Mouse (Mus musculus) midbrain, embryonic 14.5 days (tissue): ENCODE results near the gene Fam229b. TPM values are rescaled to one million over a fixed set of nuclear protein-coding genes. Genes with fewer than 3 reads are reported as not detected.

ENCODE experiments used
- ATAC-seq: fragments of 200-750 bp; cut with Nextera tagmentation; 2 replicates; pipeline ENCODE4 v1.8.0; 2017; ENCODE audit warnings: moderate number of reproducible peaks, moderate library complexity; ENCODE audit not compliant: low FRiP score, low TSS enrichment
- DNase-seq: peaks from one replicate; pipeline ENCODE4 v3.0.0-alpha.2; 2015
- H3K27ac ChIP-seq: fragments of 300-500 bp; sonication (generic); replicated peaks from 2 replicates; pipeline ENCODE4 v1.5.1; 2014; ENCODE audit warnings: mild to moderate bottlenecking, low read depth, low read length, moderate library complexity
- H3K27me3 ChIP-seq: fragments of 300-500 bp; sonication (generic); 2 replicates; pipeline ENCODE4 v1.6.1; 2014; ENCODE audit warnings: low read length, control low read depth, mixed read lengths; ENCODE audit not compliant: control insufficient read depth, insufficient read depth
- H3K36me3 ChIP-seq: fragments of 300-500 bp; sonication (generic); 2 replicates; pipeline ENCODE4 v1.6.1; 2014; ENCODE audit warnings: low read length, control low read depth; ENCODE audit not compliant: control insufficient read depth, insufficient read depth
- H3K4me1 ChIP-seq: fragments of 300-500 bp; sonication (generic); 2 replicates; pipeline ENCODE4 v1.6.1; 2014; ENCODE audit warnings: mild to moderate bottlenecking, antibody characterized with exemption, low read length, control low read depth; ENCODE audit not compliant: control insufficient read depth, insufficient read depth
- H3K4me2 ChIP-seq: fragments of 300-500 bp; sonication (generic); 2 replicates; pipeline ENCODE4 v1.6.1; 2014; ENCODE audit warnings: mild to moderate bottlenecking, low read length, moderate library complexity
- H3K4me3 ChIP-seq: fragments of 300-500 bp; sonication (generic); replicated peaks from 2 replicates; pipeline ENCODE4 v1.5.1; 2014; ENCODE audit warnings: low read depth, low read length
- H3K9ac ChIP-seq: fragments of 300-500 bp; sonication (generic); replicated peaks from 2 replicates; pipeline ENCODE4 v1.6.1; 2014; ENCODE audit warnings: mild to moderate bottlenecking, low read length, moderate library complexity
- H3K9me3 ChIP-seq: fragments of 300-500 bp; sonication (generic); 2 replicates; pipeline ENCODE4 v1.6.1; 2016; ENCODE audit warnings: low read length, control low read depth, mixed read lengths; ENCODE audit not compliant: control insufficient read depth
- WGBS: fragments of 180-500 bp; shearing (Covaris S2); extraction: QIAGEN DNeasy Blood & Tissue Kit; methylation state at CpG from one replicate; pipeline ENCODE4 v1.1.7; 2014; 5-methylcytosine and 5-hydroxymethylcytosine counted together
- polyA plus RNA-seq: library from polyadenylated mRNA; unstranded; fragments of >200 nt; fragmentation: Nextera tagmentation; extraction: Ambion mirVana; gene quantifications from 2 replicates; pipeline ENCODE4 v1.2.1, GENCODE M21; 2014

Gene Fam229b
- polyA plus RNA-seq, 1 experiment from 2014 or later, result 33.9 TPM

- no peak for DNase-seq
- Histone ChIP-seq H3K4me2 (no peak overlapping the region), H3K27me3 (no peaks in the 10 kb centered on the region), H3K9me3 (no peaks in the 10 kb centered on the region), H3K4me1 (no peaks in the 10 kb centered on the region), H3K9ac (no peak overlapping the region), H3K36me3 (peaks cover 66% of the 10 kb centered on the region), H3K27ac (no peak overlapping the region), H3K4me3 (no peak overlapping the region)
- WGBS, result 84% methylated on average over 12 of the region's 12 CpGs
- ATAC-seq, result no peak
These were observed 8.5 kb upstream of the Fam229b start for GRCm38 (mm10) chr10:39142216-39142615.

- H3K27ac ChIP-seq, result no peak overlapping the region
- no peaks in the 10 kb centered on the region for H3K4me1 ChIP-seq
- DNase-seq, result no peak
- no peak for ATAC-seq
- H3K4me3 ChIP-seq, result no peak overlapping the region
- WGBS, result 95% methylated on average over 2 of the region's 2 CpGs
- no peaks in the 10 kb centered on the region for H3K27me3 ChIP-seq
- no peak overlapping the region for H3K9ac ChIP-seq
- H3K4me2 ChIP-seq, result no peak overlapping the region
- H3K9me3 ChIP-seq, result no peaks in the 10 kb centered on the region
- H3K36me3 ChIP-seq, result peaks cover 65% of the 10 kb centered on the region
These were observed 7.7 kb upstream of the Fam229b start for GRCm38 (mm10) chr10:39141401-39141800.

- no peak for ATAC-seq
- DNase-seq, result no peak
- H3K9me3 ChIP-seq, result no peaks in the 10 kb centered on the region
- no peaks in the 10 kb centered on the region for H3K27me3 ChIP-seq
- H3K9ac ChIP-seq, result no peak overlapping the region
- H3K4me2 ChIP-seq, result no peak overlapping the region
- H3K36me3 ChIP-seq, result peaks cover 63% of the 10 kb centered on the region
- no peak overlapping the region for H3K27ac ChIP-seq
- no peaks in the 10 kb centered on the region for H3K4me1 ChIP-seq
- WGBS, result 85% methylated on average over 14 of the region's 14 CpGs
- H3K4me3 ChIP-seq, result no peak overlapping the region
These were observed 7.1 kb upstream of the Fam229b start for GRCm38 (mm10) chr10:39140843-39141242.

- Histone ChIP-seq H3K4me2 (no peak overlapping the region), H3K36me3 (peaks cover 49% of the 10 kb centered on the region), H3K27ac (no peak overlapping the region), H3K4me1 (no peaks in the 10 kb centered on the region; the same call in 1 of the 2 replicates), H3K27me3 (no peaks in the 10 kb centered on the region), H3K9me3 (no peaks in the 10 kb centered on the region), H3K4me3 (no peak overlapping the region), H3K9ac (no peak overlapping the region)
- no peak for DNase-seq
- ATAC-seq, result no peak
- 86% methylated on average over 6 of the region's 6 CpGs for WGBS
These were observed 5.0 kb upstream of the Fam229b start for GRCm38 (mm10) chr10:39138761-39139160.

GRCm38 (mm10) chr10:39137766-39138165 lies 4.1 kb upstream of the Fam229b start:
- H3K27me3 ChIP-seq, result no peaks in the 10 kb centered on the region
- no peak for ATAC-seq
- no peaks in the 10 kb centered on the region for H3K9me3 ChIP-seq
- no peak overlapping the region for H3K9ac ChIP-seq
- no peak overlapping the region for H3K4me2 ChIP-seq
- H3K4me1 ChIP-seq, result no peaks in the 10 kb centered on the region; the same call in 1 of the 2 replicates
- H3K4me3 ChIP-seq, result no peak overlapping the region
- no peak overlapping the region for H3K27ac ChIP-seq
- no peak for DNase-seq
- 91% methylated on average over 3 of the region's 3 CpGs for WGBS
- peaks cover 40% of the 10 kb centered on the region for H3K36me3 ChIP-seq

- H3K27ac ChIP-seq, result no peak overlapping the region
- DNase-seq, result peak; percentile 52
- H3K9ac ChIP-seq, result no peak overlapping the region
- no peaks in the 10 kb centered on the region for H3K27me3 ChIP-seq
- WGBS, result 39% methylated on average over 4 of the region's 4 CpGs
- H3K36me3 ChIP-seq, result 0 out of 2 replicates have a peak, but pooled peaks cover 7% of the 10 kb centered on the region
- no peaks in the 10 kb centered on the region for H3K4me1 ChIP-seq
- H3K9me3 ChIP-seq, result no peaks in the 10 kb centered on the region
- no peak for ATAC-seq
- no peak overlapping the region for H3K4me2 ChIP-seq
- no peak overlapping the region for H3K4me3 ChIP-seq
These were observed 12.3 kb downstream of the Fam229b start for GRCm38 (mm10) chr10:39121412-39121811.

- H3K9me3 ChIP-seq, result no peaks in the 10 kb centered on the region
- no peaks in the 10 kb centered on the region for H3K4me1 ChIP-seq
- no peak overlapping the region for H3K4me3 ChIP-seq
- ATAC-seq, result no peak
- no peak overlapping the region for H3K9ac ChIP-seq
- WGBS, result 47% methylated on average over 4 of the region's 4 CpGs
- H3K4me2 ChIP-seq, result no peak overlapping the region
- H3K27ac ChIP-seq, result no peak overlapping the region
- H3K36me3 ChIP-seq, result no peaks in the 10 kb centered on the region
- H3K27me3 ChIP-seq, result no peaks in the 10 kb centered on the region
- DNase-seq, result peak; percentile 39
These were observed 24.2 kb downstream of the Fam229b start for GRCm38 (mm10) chr10:39109489-39109874.

GRCm38 (mm10) chr10:39108837-39109488 lies 24.8 kb downstream of the Fam229b start:
- no peak for ATAC-seq

GRCm38 (mm10) chr10:39106935-39107334 lies 26.8 kb downstream of the Fam229b start:
- Histone ChIP-seq H3K27me3 (no peaks in the 10 kb centered on the region), H3K36me3 (no peaks in the 10 kb centered on the region), H3K9me3 (no peaks in the 10 kb centered on the region), H3K9ac (no peak overlapping the region), H3K4me2 (no peak overlapping the region), H3K4me1 (no peaks in the 10 kb centered on the region), H3K4me3 (no peak overlapping the region), H3K27ac (no peak overlapping the region)
- WGBS, result 19% methylated on average over 4 of the region's 4 CpGs
- DNase-seq (peak; percentile 11), ATAC-seq (peak; percentile 28; the same call in 1 of the 2 replicates)

More at GRCm38 (mm10) chr10:39108837-39109488, 24.8 kb downstream of the Fam229b start:
- WGBS, result 69% methylated on average over 10 of the region's 10 CpGs
- Histone ChIP-seq H3K4me2 (no peak overlapping the region), H3K4me1 (no peaks in the 10 kb centered on the region), H3K4me3 (no peak overlapping the region), H3K36me3 (no peaks in the 10 kb centered on the region), H3K27me3 (no peaks in the 10 kb centered on the region), H3K27ac (no peak overlapping the region), H3K9ac (no peak overlapping the region), H3K9me3 (no peaks in the 10 kb centered on the region)
- no peak for DNase-seq
